Mouse (Mus musculus) common myeloid progenitor, adult 5-6 weeks (primary cell): Measurements from ENCODE around the gene Gm2035. TPM values are rescaled to one million over a fixed set of nuclear protein-coding genes. Genes with fewer than 3 reads are reported as not detected.
"Not testable (repeated sequence)": the region's sequence is repeated elsewhere in the genome, so short reads cannot be mapped to it uniquely, and the experiment has no call there.

ENCODE experiments used
- ATAC-seq: replicated peaks from 2 replicates; pipeline ENCODE4 v1.8.0; 2016; ENCODE audit warnings: low read depth, mild to moderate bottlenecking, moderate TSS enrichment, inconsistent platforms; ENCODE audit not compliant: poor library complexity, severe bottlenecking
- total RNA-seq: library from RNA; stranded (forward); fragments of 200-1000, 187-1606 nt; gene quantifications from 2 replicates; pipeline ENCODE4 v1.2.3, GENCODE M21; 2017

Gm2035 gene
- total RNA-seq: not detected in 2 replicates

GRCm38 (mm10) chr12:87919721-87920120 is at the start of gene Gm2035:
Gene Gm2035 (minus strand): TSS chr12:87919857.
- not testable (repeated sequence) for ATAC-seq

DNA sequence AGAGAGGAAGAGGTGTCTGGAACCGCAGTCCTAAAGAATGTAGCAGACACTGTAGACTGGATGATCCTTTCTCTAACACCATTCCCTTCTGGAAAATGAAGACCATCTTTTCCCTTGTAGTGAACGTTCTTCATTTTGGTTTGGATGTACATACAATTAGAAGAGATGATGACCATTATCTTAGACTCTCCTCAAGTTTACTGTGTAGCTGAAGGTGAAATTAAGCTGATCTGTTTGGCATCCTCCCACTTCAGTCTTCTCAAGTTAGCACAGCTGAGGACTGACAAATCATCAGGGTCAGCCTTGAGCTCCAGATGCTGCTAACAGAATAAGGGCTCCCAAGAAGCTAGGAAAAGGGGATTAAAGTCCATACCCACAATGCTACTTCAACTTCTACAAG is 34.1 kb upstream of the Gm2035 start, which contains the start of gene Gm2042:
Gene Gm2042 (plus strand): TSS at position 301 of the 400 bp plus-strand sequence.
- not testable (repeated sequence) for ATAC-seq

GRCm38 (mm10) chr12:87895070-87895469 is 24.6 kb downstream of the Gm2035 start, which contains the start of gene Gm2022:
Gene Gm2022 (plus strand): TSS chr12:87895370.
- not testable (repeated sequence) for ATAC-seq

GRCm38 (mm10) chr12:87873772-87874171 is 45.9 kb downstream of the Gm2035 start, which contains the start of gene Gm2016:
Gene Gm2016 (plus strand): TSS chr12:87874072.
- not testable (repeated sequence) for ATAC-seq

Other genes starting within 250 kb of the Gm2035 start
- not detected in 2 replicates for gene Gm21319, start 144.1 kb downstream of the Gm2035 start, total RNA-seq
- gene Gm21936, start 124.3 kb downstream of the Gm2035 start, total RNA-seq: not detected in 2 replicates
- gene BB287469, start 103.3 kb downstream of the Gm2035 start, total RNA-seq: not detected in 2 replicates
- gene Gm2001, start 77.5 kb downstream of the Gm2035 start, total RNA-seq: not detected in 2 replicates
- gene Gm2016, start 45.8 kb downstream of the Gm2035 start, total RNA-seq: not detected in 2 replicates
- not detected in 2 replicates for gene Gm2022, start 24.5 kb downstream of the Gm2035 start, total RNA-seq
- not detected in 2 replicates for gene Gm2042, start 34.2 kb upstream of the Gm2035 start, total RNA-seq
- not detected in 2 replicates for gene Gm2075, start 92.0 kb upstream of the Gm2035 start, total RNA-seq
- gene Gm6803, start 98.9 kb upstream of the Gm2035 start, total RNA-seq: not detected in 2 replicates
- gene Gm2056, start 107.1 kb upstream of the Gm2035 start, total RNA-seq: not detected in 2 replicates
- not detected in 2 replicates for gene Gm16368, start 163.8 kb upstream of the Gm2035 start, total RNA-seq